Mouse (Mus musculus): Measurements from ENCODE around the gene Camk1g. TPM values are rescaled to one million over a fixed set of nuclear protein-coding genes. Genes with fewer than 3 reads are reported as not detected.

Gene Camk1g
- total RNA-seq (2017) = not detected in 3 replicates

DNA sequence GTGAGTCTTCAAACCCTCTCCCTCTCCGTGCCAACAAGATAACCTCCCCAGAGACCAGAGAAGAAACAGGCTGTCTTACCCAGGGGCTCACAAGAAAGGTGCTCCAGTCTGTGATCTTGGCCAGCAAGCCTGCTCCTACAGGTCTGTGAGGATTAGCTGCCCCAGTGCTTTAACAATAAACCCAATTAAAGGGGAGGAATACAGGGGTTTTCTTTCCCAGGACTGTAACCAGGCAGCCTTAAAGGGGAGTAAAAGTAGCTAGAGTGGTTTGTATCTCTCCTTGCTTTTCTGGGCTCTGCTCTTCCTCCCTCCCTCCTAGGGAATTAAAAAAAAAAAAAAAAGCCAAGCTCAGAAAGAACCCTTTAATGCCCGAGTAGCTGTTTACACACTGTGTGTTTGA is at the start of gene Camk1g:
Camk1g (minus strand) TSS at position 203 of the 400 bp plus-strand sequence.
- ATAC-seq (replicated peaks; ENCODE audit: insufficient number of reproducible peaks, low FRiP score, low TSS enrichment, poor library complexity, severe bottlenecking) = no peak

DNA sequence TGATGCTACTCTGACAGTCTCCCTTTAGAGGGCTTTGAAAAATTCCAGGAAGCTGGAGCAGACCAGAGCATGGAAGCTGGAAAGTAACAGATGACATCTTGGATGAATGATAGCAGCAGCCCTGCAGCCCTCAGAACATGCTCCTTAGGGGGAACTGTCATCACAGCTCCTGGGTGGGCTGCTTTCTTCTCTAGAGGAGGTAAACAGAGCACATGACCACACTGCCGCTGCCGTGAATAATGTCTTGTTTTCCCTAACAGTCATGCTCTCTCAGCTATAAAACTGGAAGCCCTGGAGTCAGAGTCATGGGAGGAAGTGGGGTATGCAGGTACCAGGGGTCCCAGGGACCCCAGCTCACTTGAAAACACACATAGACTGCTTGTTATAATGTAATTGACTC is 49.1 kb upstream of the Camk1g start:
- no peak for ATAC-seq (replicated peaks; ENCODE audit: insufficient number of reproducible peaks, low FRiP score, low TSS enrichment, poor library complexity, severe bottlenecking)

DNA sequence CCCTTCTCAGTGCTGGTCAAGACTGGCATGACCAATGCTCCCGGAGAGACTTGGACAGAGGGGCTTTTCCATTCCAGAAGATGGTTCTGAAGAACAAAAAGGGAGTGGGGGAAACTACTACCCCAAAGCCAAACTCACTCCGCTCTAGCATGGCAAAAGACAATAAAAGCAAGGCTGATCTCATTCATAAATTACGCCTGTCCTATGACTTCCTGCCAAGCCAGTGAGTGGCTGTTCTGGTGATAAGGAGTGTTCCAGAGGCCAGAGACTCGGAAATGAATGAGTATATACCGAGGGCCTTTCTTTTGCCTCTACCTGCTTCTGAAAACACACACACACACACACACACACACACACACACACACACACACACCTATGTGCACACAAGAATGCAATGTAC is 48.6 kb upstream of the Camk1g start:
- ATAC-seq (replicated peaks; ENCODE audit: insufficient number of reproducible peaks, low FRiP score, low TSS enrichment, poor library complexity, severe bottlenecking) = no peak

DNA sequence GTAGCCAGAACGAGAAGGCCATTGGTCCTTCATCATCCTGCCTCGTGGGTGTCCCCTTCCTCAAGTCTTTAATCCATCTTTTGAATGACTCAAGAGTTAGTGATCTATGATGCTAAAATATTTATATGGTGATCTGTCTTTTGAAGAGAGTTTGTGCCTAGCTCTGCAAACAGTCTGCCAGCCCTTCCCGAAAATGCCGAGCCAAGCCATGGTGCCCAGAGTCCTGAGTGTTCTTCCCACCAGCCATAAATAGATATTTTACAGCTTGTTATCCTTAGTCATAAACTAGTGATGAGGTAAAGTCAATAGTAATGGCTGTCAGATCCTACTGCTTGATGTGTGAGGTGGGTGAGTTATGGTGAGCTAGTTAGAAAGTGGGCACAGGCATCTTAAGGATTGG is 44.0 kb upstream of the Camk1g start:
- no peak for ATAC-seq (replicated peaks; ENCODE audit: insufficient number of reproducible peaks, low FRiP score, low TSS enrichment, poor library complexity, severe bottlenecking)

DNA sequence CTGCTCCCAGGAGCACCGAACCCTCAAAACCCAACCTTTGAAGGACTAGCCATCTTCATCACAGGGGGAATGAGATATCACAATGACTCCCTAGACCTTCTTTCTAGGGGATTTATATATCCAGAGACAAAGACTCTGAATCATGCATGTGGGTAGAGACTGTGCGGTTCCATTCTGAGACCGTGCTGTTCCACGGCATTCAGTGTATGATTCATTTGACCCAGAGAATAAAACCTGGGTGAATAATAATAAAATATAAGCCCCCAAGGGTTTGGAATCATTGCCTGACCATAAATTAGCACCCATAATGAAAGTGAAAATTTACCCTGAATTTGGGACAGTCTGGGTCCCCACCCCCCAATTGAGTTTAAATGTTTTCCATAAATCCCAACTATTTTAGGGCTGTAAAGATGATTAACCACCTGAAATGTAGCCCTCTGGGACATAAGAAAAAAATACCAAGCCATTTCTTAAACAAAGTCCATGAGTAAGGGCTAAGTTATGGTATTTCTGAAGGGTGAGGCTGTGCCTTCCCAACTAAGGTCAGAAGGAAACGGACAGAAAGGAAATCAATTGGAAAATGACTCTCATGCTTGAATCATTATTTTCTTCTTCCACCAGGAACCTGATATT is 43.4 kb upstream of the Camk1g start:
- ATAC-seq (replicated peaks; ENCODE audit: insufficient number of reproducible peaks, low FRiP score, low TSS enrichment, poor library complexity, severe bottlenecking) = no peak

DNA sequence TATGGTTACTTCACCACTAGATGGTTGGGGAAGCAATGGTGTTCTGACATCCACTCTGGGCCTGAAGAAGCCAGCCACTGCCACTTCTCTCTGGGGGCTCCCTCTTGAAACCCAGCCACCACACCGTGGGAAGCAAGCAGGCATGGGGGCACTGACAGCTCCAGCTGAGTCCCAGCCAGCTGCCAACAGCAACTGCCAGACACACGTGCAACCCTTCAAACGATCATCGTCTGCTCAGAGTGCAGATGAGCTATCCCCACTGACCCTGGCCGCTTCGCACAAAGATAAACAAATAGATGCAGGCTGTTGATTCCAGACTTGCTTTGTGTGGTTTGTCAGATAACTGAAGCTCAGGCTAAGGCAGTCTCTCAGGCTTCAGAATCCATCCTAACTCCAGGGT is 37.4 kb upstream of the Camk1g start:
- ATAC-seq (replicated peaks; ENCODE audit: insufficient number of reproducible peaks, low FRiP score, low TSS enrichment, poor library complexity, severe bottlenecking) = no peak

DNA sequence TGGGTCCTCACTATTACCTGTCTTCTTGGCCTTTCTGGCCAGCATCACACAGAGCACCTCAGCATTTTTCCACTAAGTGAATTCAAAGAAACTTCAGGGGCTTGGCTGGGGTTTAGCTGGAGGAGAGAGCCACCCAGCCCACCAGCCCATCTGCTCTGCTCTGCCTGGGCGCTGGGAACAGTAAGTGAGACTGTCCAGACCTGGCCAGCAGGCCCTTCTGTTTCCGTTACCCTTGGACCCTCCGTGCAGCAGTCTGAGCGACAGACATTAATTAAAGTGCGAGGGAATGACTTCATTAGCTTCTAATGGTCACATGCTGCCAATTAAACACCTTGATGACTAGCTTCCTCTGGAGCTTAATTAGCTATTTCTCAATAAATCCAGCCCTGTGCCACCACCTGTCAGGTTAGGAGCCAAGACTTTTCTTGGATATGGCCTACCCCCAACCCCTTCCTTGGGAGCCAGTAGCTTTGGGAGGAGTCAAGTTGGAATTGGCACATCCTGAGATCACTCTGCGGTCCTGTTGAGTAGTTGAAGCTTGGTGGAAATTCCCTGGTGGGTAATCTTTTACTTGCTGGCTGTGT is 36.1 kb upstream of the Camk1g start:
- ATAC-seq (replicated peaks; ENCODE audit: insufficient number of reproducible peaks, low FRiP score, low TSS enrichment, poor library complexity, severe bottlenecking) = no peak

DNA sequence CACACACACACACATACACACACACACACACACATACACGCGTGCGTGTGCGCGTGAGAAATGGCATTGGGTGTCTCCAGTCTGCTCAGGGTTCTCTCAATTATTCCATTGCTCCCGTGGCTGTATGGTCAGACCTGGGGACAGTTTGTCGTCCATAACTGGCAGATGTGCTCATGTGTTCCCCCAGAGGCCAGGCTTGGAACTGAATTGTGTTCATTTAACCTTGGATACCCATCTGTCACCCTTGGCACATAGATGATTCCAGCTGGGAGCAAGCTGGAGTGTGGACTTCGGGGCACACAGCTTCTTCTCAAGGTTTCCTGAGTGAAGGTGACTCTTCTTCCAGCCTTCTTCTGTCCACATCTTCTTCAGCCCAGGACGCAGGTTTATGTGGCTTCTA is 31.6 kb upstream of the Camk1g start:
- ATAC-seq (replicated peaks; ENCODE audit: insufficient number of reproducible peaks, low FRiP score, low TSS enrichment, poor library complexity, severe bottlenecking) = no peak

DNA sequence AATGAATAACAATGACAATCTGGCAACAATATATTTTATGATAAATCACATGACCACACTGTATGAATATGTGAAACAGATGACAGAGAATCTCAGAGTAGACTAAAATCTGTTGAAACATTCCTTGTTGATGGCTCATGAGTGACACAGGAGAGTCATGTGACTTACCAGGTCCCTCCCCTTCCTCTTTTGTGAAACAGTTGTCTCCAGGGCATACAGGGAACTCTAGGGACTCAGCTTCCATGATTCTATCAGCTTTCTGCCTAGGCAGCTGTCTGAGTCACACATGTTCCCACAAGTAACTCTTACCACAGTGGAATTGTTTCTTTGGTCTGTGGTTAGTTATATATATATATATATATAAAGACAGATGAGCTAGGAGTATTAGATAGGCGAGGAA is 30.2 kb upstream of the Camk1g start:
- ATAC-seq (replicated peaks; ENCODE audit: insufficient number of reproducible peaks, low FRiP score, low TSS enrichment, poor library complexity, severe bottlenecking) = no peak

DNA sequence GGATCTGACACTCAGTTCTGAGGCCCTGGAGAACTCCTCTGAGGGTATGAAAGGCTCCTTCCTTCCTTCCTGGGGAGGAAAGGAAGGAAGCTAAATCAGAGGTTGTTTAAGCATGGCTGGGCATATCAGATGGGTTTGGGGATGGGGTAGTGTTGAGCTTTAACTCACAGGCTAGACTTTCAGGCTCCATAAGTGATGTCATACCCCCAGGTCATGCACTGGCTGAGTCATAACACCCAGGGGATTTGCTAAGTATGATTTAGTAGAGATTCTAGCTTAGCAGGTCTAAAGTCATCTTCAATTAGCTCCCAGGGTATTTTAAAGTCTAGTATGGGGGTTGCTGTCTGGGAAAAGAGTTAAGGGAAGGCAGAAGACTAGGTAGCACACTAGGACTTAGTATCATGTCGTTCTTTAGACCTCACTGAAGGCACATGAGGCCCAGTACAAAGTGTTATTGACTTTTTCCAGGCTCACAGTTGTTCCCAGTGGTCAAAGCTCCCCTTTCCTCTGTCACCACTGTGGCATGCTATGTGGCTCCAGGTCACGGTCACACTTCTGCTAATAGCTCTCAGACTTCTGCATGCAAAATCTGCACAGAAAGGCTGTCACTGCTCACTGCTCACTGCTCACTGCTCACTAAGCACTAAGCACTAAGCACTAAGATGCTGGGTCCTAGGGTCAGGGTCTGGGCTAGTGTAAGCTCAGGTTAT is 28.8 kb upstream of the Camk1g start:
- ATAC-seq (replicated peaks; ENCODE audit: insufficient number of reproducible peaks, low FRiP score, low TSS enrichment, poor library complexity, severe bottlenecking) = no peak

DNA sequence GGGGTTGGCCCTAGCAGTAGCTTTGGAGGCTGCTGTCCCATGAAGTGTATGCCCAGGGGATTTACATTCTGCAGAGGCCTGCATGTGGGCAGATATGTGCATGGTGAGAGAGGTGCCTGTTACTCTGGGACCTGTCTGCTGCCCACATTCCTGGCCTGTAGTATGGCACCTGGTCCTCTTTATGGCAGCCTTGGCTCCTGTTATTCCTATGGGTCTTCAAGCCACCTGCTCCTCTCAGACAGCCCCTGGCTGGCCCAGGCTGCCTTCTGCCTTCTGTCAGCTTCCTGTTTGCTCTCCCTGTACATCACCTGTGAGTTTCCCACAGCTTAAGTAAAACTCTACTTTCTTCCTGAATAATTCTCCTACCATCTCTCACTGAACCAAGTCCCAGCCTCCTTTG is 27.0 kb upstream of the Camk1g start:
- no peak for ATAC-seq (replicated peaks; ENCODE audit: insufficient number of reproducible peaks, low FRiP score, low TSS enrichment, poor library complexity, severe bottlenecking)

DNA sequence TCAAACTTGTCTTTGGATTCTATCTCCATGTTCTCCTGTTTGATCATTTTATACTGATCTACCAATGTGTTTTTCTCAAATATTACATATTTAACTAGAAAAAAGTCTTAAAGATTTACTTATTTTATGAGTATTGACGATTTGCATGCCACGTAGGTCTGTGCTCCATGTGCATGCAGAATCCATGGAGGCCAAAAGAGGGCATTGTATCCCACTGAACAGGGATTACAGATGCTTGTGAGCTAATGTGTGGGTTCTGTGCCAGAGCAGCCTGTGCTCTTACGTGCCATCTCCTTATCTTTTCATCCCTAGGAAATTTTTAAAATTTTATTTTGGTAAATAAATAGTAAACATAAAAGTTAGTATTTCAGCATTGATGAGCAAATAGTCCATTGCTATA is 22.2 kb upstream of the Camk1g start:
- no peak for ATAC-seq (replicated peaks; ENCODE audit: insufficient number of reproducible peaks, low FRiP score, low TSS enrichment, poor library complexity, severe bottlenecking)

DNA sequence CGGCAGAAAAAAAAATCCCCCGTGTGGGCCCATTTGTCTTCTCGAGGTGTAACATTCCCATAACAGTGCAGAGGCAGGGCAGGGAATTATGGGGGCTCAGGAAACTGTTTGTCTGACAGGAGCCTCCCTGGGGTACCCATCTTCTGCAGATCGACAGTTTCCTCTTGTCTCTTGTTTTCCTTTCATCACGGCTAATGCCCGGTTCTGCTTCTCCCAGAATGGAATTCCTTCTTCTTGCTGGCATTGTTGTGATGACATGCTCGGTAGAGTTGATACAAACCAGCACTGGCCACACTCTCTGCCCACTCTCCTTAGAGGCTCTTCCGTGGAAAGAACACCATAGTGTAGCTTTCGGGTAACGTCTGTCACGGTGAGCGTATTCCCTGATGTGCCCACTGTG is 19.9 kb upstream of the Camk1g start:
- no peak for ATAC-seq (replicated peaks; ENCODE audit: insufficient number of reproducible peaks, low FRiP score, low TSS enrichment, poor library complexity, severe bottlenecking)

DNA sequence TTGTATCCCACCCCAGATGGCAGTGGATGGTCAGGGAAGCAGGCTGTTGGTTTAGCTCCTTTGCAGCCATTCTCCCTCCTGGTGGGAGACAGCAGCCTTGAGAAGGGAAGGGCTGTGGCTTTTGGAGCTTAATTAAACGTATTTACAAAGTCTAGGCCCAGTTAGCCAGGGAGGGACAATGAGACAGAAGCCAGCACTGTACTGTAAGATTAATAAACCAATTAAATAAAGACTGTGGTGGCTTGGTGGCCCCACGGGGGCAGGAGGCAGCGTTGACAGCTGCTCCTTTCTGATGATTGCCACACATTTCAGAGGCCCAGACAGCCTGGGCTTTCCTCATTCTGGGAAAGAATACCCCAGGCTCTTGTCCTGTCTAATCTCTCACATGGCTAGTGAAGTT is 19.4 kb upstream of the Camk1g start:
- no peak for ATAC-seq (replicated peaks; ENCODE audit: insufficient number of reproducible peaks, low FRiP score, low TSS enrichment, poor library complexity, severe bottlenecking)

DNA sequence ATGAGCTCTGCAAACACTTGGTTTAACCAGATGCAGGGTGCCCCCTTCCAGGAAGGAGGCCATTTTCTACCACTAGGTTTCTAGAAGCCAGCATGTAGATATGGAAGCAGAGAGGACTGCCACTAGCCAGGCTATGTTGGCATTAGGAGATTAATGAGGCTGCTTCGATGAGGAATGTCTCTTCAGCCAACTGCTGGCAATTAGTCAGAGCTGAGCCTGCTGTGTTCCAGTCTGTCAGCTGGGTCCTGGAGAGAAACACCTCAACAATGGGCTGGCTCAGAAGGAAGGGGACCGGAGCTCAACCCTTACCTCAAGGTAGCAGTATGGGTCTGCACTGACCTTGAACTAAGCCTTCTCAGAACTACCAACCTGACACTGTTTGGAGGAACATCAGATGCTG is 17.1 kb upstream of the Camk1g start:
- no peak for ATAC-seq (replicated peaks; ENCODE audit: insufficient number of reproducible peaks, low FRiP score, low TSS enrichment, poor library complexity, severe bottlenecking)

DNA sequence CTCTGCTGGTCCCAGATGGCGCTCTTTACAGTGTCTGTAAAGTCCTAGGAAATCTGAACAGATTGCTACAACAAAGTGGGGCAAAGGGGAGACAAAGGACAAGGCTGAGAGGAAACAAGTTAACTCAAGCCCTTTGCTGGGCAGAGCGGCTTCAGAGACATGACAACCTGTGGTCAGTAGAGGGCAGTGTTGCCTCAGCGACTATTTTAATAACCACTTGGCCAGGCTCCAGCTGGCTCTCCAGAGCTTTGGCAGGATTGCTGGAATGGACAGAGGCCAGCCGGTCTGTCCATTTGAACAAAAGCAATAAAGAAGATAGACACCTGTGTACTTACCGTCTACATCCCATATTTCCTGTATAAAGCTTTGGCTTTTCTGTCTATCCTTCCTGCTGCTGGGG is 16.0 kb upstream of the Camk1g start:
- ATAC-seq (replicated peaks; ENCODE audit: insufficient number of reproducible peaks, low FRiP score, low TSS enrichment, poor library complexity, severe bottlenecking) = 0 out of 2 replicates have a peak, but pooled peaks have one; percentile 47

DNA sequence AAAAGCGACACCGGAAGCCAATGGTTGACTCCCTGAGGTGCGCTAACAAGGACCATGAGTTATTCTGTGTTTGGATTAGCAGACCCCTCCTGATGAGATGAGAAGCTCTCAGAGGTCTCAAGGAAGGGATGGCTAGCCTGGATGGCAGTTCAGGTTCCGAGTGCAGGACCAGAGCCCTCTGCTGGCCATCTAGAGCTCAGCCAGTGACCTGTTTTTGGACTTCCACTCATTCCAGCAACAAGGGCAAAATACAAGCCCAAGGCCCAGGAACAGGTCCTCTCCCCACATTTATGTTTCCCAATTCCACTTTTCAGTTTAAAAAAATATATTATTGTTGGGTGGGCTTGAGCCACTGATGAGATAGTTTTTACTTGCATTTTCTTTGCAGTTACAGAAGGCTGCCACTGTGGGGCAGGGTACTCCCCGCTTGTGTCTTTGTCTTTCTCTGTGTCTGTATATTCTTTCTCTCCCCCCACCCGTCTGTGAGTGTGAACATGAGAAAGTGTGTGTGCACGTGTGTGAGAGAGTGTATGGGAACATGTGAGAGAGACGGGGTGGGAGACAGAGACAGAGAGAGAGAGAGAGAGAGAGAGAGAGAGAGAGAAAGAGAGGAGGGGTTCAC is 12.9 kb upstream of the Camk1g start:
- no peak for ATAC-seq (replicated peaks; ENCODE audit: insufficient number of reproducible peaks, low FRiP score, low TSS enrichment, poor library complexity, severe bottlenecking)

DNA sequence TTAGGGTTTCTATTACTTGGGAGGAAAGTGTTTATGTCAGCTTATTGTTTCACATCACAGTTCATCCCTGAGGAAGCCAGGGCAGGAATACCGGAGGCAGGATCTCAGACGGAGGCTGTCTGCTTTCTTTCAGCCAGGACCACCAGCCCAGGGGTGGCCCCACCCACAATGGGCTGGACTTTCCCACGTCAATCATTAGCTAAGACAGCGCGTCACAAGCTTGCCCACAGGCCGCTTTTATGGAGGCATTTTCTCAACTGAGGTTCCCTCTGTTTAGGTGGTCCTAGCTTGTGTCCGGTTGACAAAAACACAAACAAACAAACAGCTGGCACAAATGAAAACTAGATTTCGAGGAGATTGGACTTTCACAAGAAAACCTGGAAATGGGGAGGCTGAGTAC is 12.3 kb upstream of the Camk1g start:
- no peak for ATAC-seq (replicated peaks; ENCODE audit: insufficient number of reproducible peaks, low FRiP score, low TSS enrichment, poor library complexity, severe bottlenecking)

DNA sequence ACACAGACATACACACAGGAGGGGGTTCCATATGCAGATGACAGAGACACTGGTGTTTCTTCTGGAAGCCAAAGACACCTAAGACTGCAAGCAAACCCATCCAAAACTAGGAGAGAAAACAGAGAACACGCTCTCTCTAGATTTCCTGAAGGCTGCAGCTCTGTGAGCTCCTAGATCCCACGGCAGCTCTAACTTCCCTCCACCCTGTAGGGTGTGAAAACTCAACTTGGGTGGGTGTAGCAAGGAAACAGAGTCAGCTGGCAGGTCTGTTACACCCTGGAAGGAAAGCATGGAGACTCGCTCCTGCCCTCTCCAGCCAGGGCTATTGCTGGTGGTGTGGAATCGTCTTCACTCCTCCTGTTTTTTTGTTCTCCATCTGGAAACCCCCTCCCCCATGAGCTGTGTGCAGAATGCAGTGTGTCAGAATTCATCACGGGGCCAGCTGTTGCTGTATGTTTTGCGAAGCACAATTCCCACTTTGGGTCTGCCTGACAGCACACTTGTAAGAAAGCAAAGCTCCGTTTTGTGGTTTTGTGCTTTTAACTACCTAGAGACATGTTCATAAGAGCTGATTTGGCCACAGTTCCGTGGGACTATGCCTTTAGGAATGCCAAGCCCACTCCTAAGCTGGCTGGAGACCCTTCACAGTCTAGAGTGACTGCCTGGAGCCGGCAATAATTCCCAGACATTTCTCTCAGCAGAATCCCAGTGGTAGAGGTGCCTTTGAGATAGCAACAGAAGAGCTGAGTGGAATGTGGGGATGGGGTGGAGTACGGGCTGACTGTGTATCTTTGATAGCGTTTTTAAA is 11.7 kb upstream of the Camk1g start:
- no peak for ATAC-seq (replicated peaks; ENCODE audit: insufficient number of reproducible peaks, low FRiP score, low TSS enrichment, poor library complexity, severe bottlenecking)
